Mouse (Mus musculus) cerebral cortex, adult 2 months (tissue): ENCODE data around the gene Ube2d1.

ENCODE experiments used
- WGBS: fragments of 180-500 bp; shearing (Covaris S2); methylation state at CpG from one replicate; pipeline ENCODE4 v1.1.7; 2018; 5-methylcytosine and 5-hydroxymethylcytosine counted together

Gene Ube2d1

DNA sequence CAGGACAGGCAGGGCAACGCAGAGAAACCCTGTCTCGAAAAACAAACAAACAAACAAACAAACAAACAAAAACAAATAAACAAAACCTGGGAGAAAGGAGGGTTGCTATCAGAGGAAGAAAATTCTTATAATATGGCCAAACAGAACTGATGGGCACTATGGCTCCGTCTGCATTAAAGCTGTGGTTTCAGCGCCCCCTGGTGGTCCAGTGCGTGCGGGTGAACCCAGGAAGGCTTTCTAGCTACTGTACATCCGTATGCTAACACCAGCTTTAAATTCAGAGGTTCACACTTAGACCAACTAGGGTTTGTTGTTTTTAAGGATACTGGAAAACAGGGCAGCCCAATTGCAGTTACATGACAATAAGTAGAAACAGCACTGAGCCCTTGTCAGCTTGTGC, 59.2 kb downstream of the Ube2d1 start:
- 30% methylated on average over 7 of the region's 7 CpGs for WGBS

DNA sequence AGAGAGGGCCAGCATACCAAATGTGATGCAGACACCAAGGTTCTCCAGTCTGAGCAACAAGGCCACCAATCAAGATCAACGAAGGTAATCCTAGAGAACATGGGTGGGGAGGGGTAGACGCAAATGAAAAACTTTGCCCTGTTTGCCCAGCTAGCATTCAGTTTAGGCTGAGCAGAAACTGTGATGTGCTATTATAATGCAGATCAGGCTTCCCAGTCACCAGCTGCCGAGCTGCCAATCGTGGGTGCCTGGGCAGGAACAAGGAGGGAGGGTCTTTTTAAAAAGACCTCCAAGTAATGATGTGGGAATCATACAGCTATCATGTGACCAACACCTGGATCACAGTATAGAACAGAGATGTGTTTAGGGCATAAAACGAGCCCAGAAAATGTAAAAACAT, 62.0 kb downstream of the Ube2d1 start:
- 53% methylated on average over 5 of the region's 5 CpGs for whole genome bisulfite sequencing

- 84% methylated on average over 2 of the region's 2 CpGs for WGBS
These were observed 62.4 kb downstream of the Ube2d1 start for GRCm38 (mm10) chr10:71222639-71223038.

- WGBS: 14% methylated on average over 8 of the region's 8 CpGs
These were observed 66.7 kb downstream of the Ube2d1 start for GRCm38 (mm10) chr10:71218228-71218892.

DNA sequence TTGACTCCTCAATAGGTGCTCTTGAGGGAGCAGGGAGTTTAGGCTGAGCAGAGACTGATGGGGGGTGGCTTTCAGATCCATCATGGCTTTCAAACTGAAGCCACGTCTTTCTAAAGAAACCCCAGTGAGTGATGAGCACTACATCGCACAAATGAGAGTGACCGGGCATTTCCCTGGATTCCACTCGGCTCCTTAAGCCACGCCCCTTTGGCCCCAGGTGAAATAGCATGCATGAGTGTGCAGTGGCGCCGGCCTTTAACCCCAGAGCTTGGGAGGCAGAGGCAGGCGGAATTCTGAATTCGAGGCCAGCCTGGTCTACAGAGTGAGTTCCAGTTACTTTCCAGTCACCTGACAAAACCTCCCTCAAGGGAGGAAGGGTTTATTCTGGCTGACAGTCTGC, 69.1 kb downstream of the Ube2d1 start:
- WGBS: 84% methylated on average over 9 of the region's 9 CpGs
